34 mouse cellular contexts compared by ENCODE assay signal in genomic region chr7:45765995-45766394, GRCm38 (mm10). TPM values are rescaled to one million over a fixed set of nuclear protein-coding genes. Genes with fewer than 3 reads are reported as not detected.
A peak's percentile ranks its signal among the peaks of the same experiment; 100 is the strongest.
DNase-seq lines count a peak whose midpoint lies in the region; ATAC-seq and TF ChIP-seq lines count a peak whose summit lies in the region.
"Had no signal": no experiment of that assay in that cellular context is flagged by ENCODE, and none has a peak within 500 bp of the region (broad histone marks: within the 10 kb centered on the region; RNA-seq: fewer than 3 reads in every experiment).

No protein-coding gene starts in this region.

- H3K9ac ChIP-seq in embryonic facial prominence, embryonic 14.5 days (ENCODE audit: low read depth, low read length), result no peak overlapping the region
- no peak overlapping the region for H3K9ac ChIP-seq in lung, embryonic 14.5 days
- H3K9ac ChIP-seq in stomach, embryonic 16.5 days (ENCODE audit: low read length), result no peak overlapping the region
- H3K9ac ChIP-seq: forebrain, embryonic 15.5 days; heart, embryonic 13.5 days; hindbrain, embryonic 12.5 days; kidney, embryonic 15.5 days; neural tube, embryonic 12.5 days had no signal

- WGBS in embryonic facial prominence, embryonic 14.5 days, result 56% methylated on average over 8 of the region's 8 CpGs
- 61% methylated on average over 8 of the region's 8 CpGs for WGBS in embryonic facial prominence, embryonic 10.5 days
- 49% methylated on average over 8 of the region's 8 CpGs for WGBS in lung, embryonic 14.5 days
- WGBS in stomach, embryonic 16.5 days, result 39% methylated on average over 8 of the region's 8 CpGs
- WGBS in hindbrain, embryonic 10.5 days, result 66% methylated on average over 8 of the region's 8 CpGs
- 69% methylated on average over 8 of the region's 8 CpGs for WGBS in midbrain, embryonic 10.5 days

- H3K4me2 ChIP-seq in embryonic facial prominence, embryonic 14.5 days (ENCODE audit: low read depth, low read length), result no peak overlapping the region
- no peak overlapping the region for H3K4me2 ChIP-seq in lung, embryonic 14.5 days
- no peak overlapping the region for H3K4me2 ChIP-seq in stomach, embryonic 16.5 days (ENCODE audit: low read depth, low read length)
- H3K4me2 ChIP-seq: forebrain, embryonic 15.5 days; heart, embryonic 13.5 days; hindbrain, embryonic 12.5 days; midbrain, embryonic 11.5 days; neural tube, embryonic 12.5 days had no signal

- peak; percentile 34; the same call in 1 of the 2 replicates for ATAC-seq in embryonic facial prominence, embryonic 14.5 days (ENCODE audit: low read depth)
- 0 out of 2 replicates have a peak, but pooled peaks have one; percentile 17 for ATAC-seq in lung, embryonic 14.5 days (ENCODE audit: insufficient read depth)
- peak; percentile 23; the same call in 1 of the 2 replicates for ATAC-seq in stomach, embryonic 16.5 days (ENCODE audit: insufficient read depth, low FRiP score)
- ATAC-seq: forebrain, embryonic 15.5 days; hindbrain, postnatal 0 days; midbrain, embryonic 16.5 days had no signal

- no peaks in the 10 kb centered on the region for H3K9me3 ChIP-seq in embryonic facial prominence, embryonic 14.5 days (ENCODE audit: control insufficient read depth, low read length)
- no peaks in the 10 kb centered on the region for H3K9me3 ChIP-seq in embryonic facial prominence, embryonic 10.5 days
- no peaks in the 10 kb centered on the region for H3K9me3 ChIP-seq in lung, embryonic 14.5 days (ENCODE audit: low read depth, low read length)
- H3K9me3 ChIP-seq in stomach, embryonic 16.5 days (replicated peaks; ENCODE audit: control insufficient read depth, low read length), result no peaks in the 10 kb centered on the region
- H3K9me3 ChIP-seq in hindbrain, embryonic 10.5 days, result no peaks in the 10 kb centered on the region
- H3K9me3 ChIP-seq in midbrain, embryonic 10.5 days (replicated peaks), result no peaks in the 10 kb centered on the region
- H3K9me3 ChIP-seq: forebrain, embryonic 10.5 days; forebrain, embryonic 15.5 days; heart, embryonic 13.5 days; hindbrain, embryonic 12.5 days; kidney, embryonic 15.5 days; neural tube, embryonic 12.5 days had no signal

- H3K36me3 ChIP-seq in embryonic facial prominence, embryonic 14.5 days (ENCODE audit: control insufficient read depth, insufficient read depth, low read length), result no peaks in the 10 kb centered on the region
- no peaks in the 10 kb centered on the region for H3K36me3 ChIP-seq in embryonic facial prominence, embryonic 10.5 days (replicated peaks)
- no peaks in the 10 kb centered on the region for H3K36me3 ChIP-seq in lung, embryonic 14.5 days (ENCODE audit: insufficient read depth)
- no peaks in the 10 kb centered on the region for H3K36me3 ChIP-seq in stomach, embryonic 16.5 days (ENCODE audit: control insufficient read depth, insufficient read depth, low read length)
- no peaks in the 10 kb centered on the region for H3K36me3 ChIP-seq in hindbrain, embryonic 10.5 days
- no peaks in the 10 kb centered on the region for H3K36me3 ChIP-seq in midbrain, embryonic 10.5 days
- H3K36me3 ChIP-seq: forebrain, embryonic 10.5 days; forebrain, embryonic 15.5 days; heart, embryonic 13.5 days; hindbrain, embryonic 12.5 days; kidney, embryonic 15.5 days; neural tube, embryonic 12.5 days had no signal

- no peaks in the 10 kb centered on the region for H3K4me1 ChIP-seq in embryonic facial prominence, embryonic 14.5 days (ENCODE audit: control insufficient read depth, insufficient read depth, low read length)
- peaks cover 11% of the 10 kb centered on the region for H3K4me1 ChIP-seq in embryonic facial prominence, embryonic 10.5 days
- no peaks in the 10 kb centered on the region for H3K4me1 ChIP-seq in lung, embryonic 14.5 days (ENCODE audit: insufficient read depth)
- no peaks in the 10 kb centered on the region for H3K4me1 ChIP-seq in stomach, embryonic 16.5 days (ENCODE audit: control insufficient read depth, insufficient read depth, low read length)
- H3K4me1 ChIP-seq in hindbrain, embryonic 10.5 days (replicated peaks), result 0 out of 2 replicates have a peak, but pooled peaks cover 10% of the 10 kb centered on the region
- no peaks in the 10 kb centered on the region for H3K4me1 ChIP-seq in midbrain, embryonic 10.5 days
- H3K4me1 ChIP-seq: forebrain, embryonic 15.5 days; heart, embryonic 13.5 days; hindbrain, embryonic 12.5 days; neural tube, embryonic 12.5 days had no signal

- TF ChIP-seq CTCF in lung, embryonic 14.5 days (IDR thresholded peaks at IDR 0.05; ENCODE audit: low read depth), result no peak

- no peaks in the 10 kb centered on the region for H3K27me3 ChIP-seq in embryonic facial prominence, embryonic 14.5 days (replicated peaks; ENCODE audit: control insufficient read depth, insufficient read depth, low read length)
- peaks cover 2% of the 10 kb centered on the region for H3K27me3 ChIP-seq in embryonic facial prominence, embryonic 10.5 days (replicated peaks; ENCODE audit: low read depth, poor library complexity, severe bottlenecking)
- H3K27me3 ChIP-seq in lung, embryonic 14.5 days (ENCODE audit: insufficient read depth, low read length), result no peaks in the 10 kb centered on the region
- H3K27me3 ChIP-seq in stomach, embryonic 16.5 days (ENCODE audit: control insufficient read depth, insufficient read depth, low read length), result no peaks in the 10 kb centered on the region
- no peaks in the 10 kb centered on the region for H3K27me3 ChIP-seq in hindbrain, embryonic 10.5 days (ENCODE audit: insufficient read depth, poor library complexity, severe bottlenecking)
- H3K27me3 ChIP-seq in midbrain, embryonic 10.5 days (ENCODE audit: low read depth, poor library complexity, severe bottlenecking), result peaks cover under 1% of the 10 kb centered on the region; the same call in 1 of the 2 replicates
- H3K27me3 ChIP-seq: forebrain, embryonic 15.5 days; kidney, embryonic 15.5 days; neural tube, embryonic 12.5 days had no signal

- H3K4me3 ChIP-seq in embryonic facial prominence, embryonic 14.5 days (ENCODE audit: low read depth, low read length), result no peak overlapping the region
- no peak overlapping the region for H3K4me3 ChIP-seq in embryonic facial prominence, embryonic 10.5 days
- H3K4me3 ChIP-seq in lung, embryonic 14.5 days (ENCODE audit: low read depth, low read length), result no peak overlapping the region
- H3K4me3 ChIP-seq in stomach, embryonic 16.5 days (replicated peaks; ENCODE audit: low read length), result no peak overlapping the region
- H3K4me3 ChIP-seq in hindbrain, embryonic 10.5 days, result no peak overlapping the region
- H3K4me3 ChIP-seq in midbrain, embryonic 10.5 days, result no peak overlapping the region
- H3K4me3 ChIP-seq: forebrain, embryonic 10.5 days; forebrain, embryonic 15.5 days; heart, embryonic 13.5 days; hindbrain, embryonic 12.5 days; kidney, embryonic 15.5 days; layer of hippocampus, adult 2 months; neural tube, embryonic 12.5 days had no signal

- peak overlapping the region; percentile 48; the same call in 1 of the 2 replicates for H3K27ac ChIP-seq in embryonic facial prominence, embryonic 14.5 days (replicated peaks; ENCODE audit: low read depth, low read length)
- H3K27ac ChIP-seq in embryonic facial prominence, embryonic 10.5 days (replicated peaks), result no peak overlapping the region
- no peak overlapping the region for H3K27ac ChIP-seq in lung, embryonic 14.5 days (ENCODE audit: low read depth)
- peak overlapping the region; percentile 66 for H3K27ac ChIP-seq in stomach, embryonic 16.5 days (ENCODE audit: low read length)
- H3K27ac ChIP-seq in hindbrain, embryonic 10.5 days, result no peak overlapping the region
- H3K27ac ChIP-seq in midbrain, embryonic 10.5 days (replicated peaks), result no peak overlapping the region; the same call in 1 of the 2 replicates
- H3K27ac ChIP-seq: forebrain, embryonic 10.5 days; forebrain, embryonic 15.5 days; heart, embryonic 13.5 days; hindbrain, embryonic 12.5 days; hindbrain, postnatal 0 days; kidney, embryonic 15.5 days; layer of hippocampus, adult 2 months; neural tube, embryonic 12.5 days had no signal

- DNase-seq in embryonic facial prominence, embryonic 14.5 days (ENCODE audit: low spot score), result no peak
- no peak for DNase-seq in embryonic facial prominence, embryonic 10.5 days (ENCODE audit: low spot score)
- no peak for DNase-seq in lung, embryonic 14.5 days
- no peak for DNase-seq in lung, postnatal 14 days
- peak; percentile 72 for DNase-seq in induced T-regulatory cell, adult 2 months (ENCODE audit: low read depth)
- DNase-seq in hindbrain, embryonic 10.5 days (ENCODE audit: low spot score), result no peak
- DNase-seq in midbrain, embryonic 10.5 days (ENCODE audit: low spot score), result no peak
- DNase-seq: adrenal gland, adult 8-10 months; cerebellum, adult 2 months; cerebellum, postnatal 25 days; gastrocnemius, postnatal 25 days; heart, adult 18-20 months; heart, postnatal 10 days; kidney, adult 11 months; kidney, postnatal 36 days; right cerebral cortex, adult 18-20 months; thymus, postnatal 25 days had no signal

RNA-seq across cellular contexts. Expression of gene Lmtk3, which starts 17.5 kb away (rescaled TPM):
- polyA plus RNA-seq in embryonic facial prominence, embryonic 14.5 days (2014; fragmentation: Nextera tagmentation; extraction: Ambion mirVana), result 0.67 and 1.5 TPM in 2 replicates
- 2.1 and 3.0 TPM in 2 replicates for polyA plus RNA-seq in embryonic facial prominence, embryonic 10.5 days (2016; fragmentation: Nextera tagmentation; extraction: Ambion mirVana)
- polyA plus RNA-seq in lung, embryonic 14.5 days (2014; fragmentation: Nextera tagmentation; extraction: Ambion mirVana), result 0.76 and 1.9 TPM in 2 replicates
- 0.53 and 0.99 TPM in 2 replicates for polyA plus RNA-seq in stomach, embryonic 16.5 days (2015; fragmentation: Nextera tagmentation; extraction: Ambion mirVana)
- 2.3 and 5.4 TPM in 2 replicates for polyA plus RNA-seq in hindbrain, embryonic 10.5 days (2016; fragmentation: Nextera tagmentation; extraction: Ambion mirVana)
- polyA plus RNA-seq in midbrain, embryonic 10.5 days (2016; fragmentation: Nextera tagmentation; extraction: Ambion mirVana), result 2.3 and 3.3 TPM in 2 replicates
- polyA plus RNA-seq: liver, embryonic 16.5 days had no signal

RNA-seq across cellular contexts. Expression of gene Sult2b1, which starts 18.5 kb away (rescaled TPM):
- polyA plus RNA-seq in embryonic facial prominence, embryonic 14.5 days (2014; fragmentation: Nextera tagmentation; extraction: Ambion mirVana), result 14.2 and 16.3 TPM in 2 replicates
- 1.6 and 1.7 TPM in 2 replicates for polyA plus RNA-seq in embryonic facial prominence, embryonic 10.5 days (2016; fragmentation: Nextera tagmentation; extraction: Ambion mirVana)
- polyA plus RNA-seq in lung, embryonic 14.5 days (2014; fragmentation: Nextera tagmentation; extraction: Ambion mirVana), result 5.0 and 5.9 TPM in 2 replicates
- polyA plus RNA-seq in stomach, embryonic 16.5 days (2015; fragmentation: Nextera tagmentation; extraction: Ambion mirVana), result 32.7 and 46.5 TPM in 2 replicates
- polyA plus RNA-seq in hindbrain, embryonic 10.5 days (2016; fragmentation: Nextera tagmentation; extraction: Ambion mirVana), result 1.7 and 2.2 TPM in 2 replicates
- polyA plus RNA-seq in midbrain, embryonic 10.5 days (2016; fragmentation: Nextera tagmentation; extraction: Ambion mirVana), result 1.1 and 1.5 TPM in 2 replicates
- polyA plus RNA-seq: liver, adult 2 months had no signal

RNA-seq across cellular contexts. Expression of gene Spaca4, which starts 40.4 kb away (rescaled TPM):
- polyA plus RNA-seq in embryonic facial prominence, embryonic 14.5 days (2014; fragmentation: Nextera tagmentation; extraction: Ambion mirVana), result not detected in 2 replicates
- 0.22 TPM in 1 of 2 replicates, not detected in the other for polyA plus RNA-seq in embryonic facial prominence, embryonic 10.5 days (2016; fragmentation: Nextera tagmentation; extraction: Ambion mirVana)
- polyA plus RNA-seq in lung, embryonic 14.5 days (2014; fragmentation: Nextera tagmentation; extraction: Ambion mirVana), result not detected in 2 replicates
- 0.79 and 2.2 TPM in 2 replicates for polyA plus RNA-seq in stomach, embryonic 16.5 days (2015; fragmentation: Nextera tagmentation; extraction: Ambion mirVana)
- not detected in 2 replicates for polyA plus RNA-seq in hindbrain, embryonic 10.5 days (2016; fragmentation: Nextera tagmentation; extraction: Ambion mirVana)
- not detected in 2 replicates for polyA plus RNA-seq in midbrain, embryonic 10.5 days (2016; fragmentation: Nextera tagmentation; extraction: Ambion mirVana)
- polyA plus RNA-seq: cerebellum, adult 2 months; embryonic facial prominence, embryonic 11.5 days; forebrain, embryonic 15.5 days; frontal cortex, adult 2 months; heart, embryonic 13.5 days; hindbrain, embryonic 12.5 days; hindbrain, postnatal 0 days; kidney, embryonic 15.5 days; limb, embryonic 11.5 days; liver, adult 2 months; liver, embryonic 16.5 days; midbrain, embryonic 11.5 days; midbrain, embryonic 16.5 days; neural tube, embryonic 12.5 days; spleen, adult 2 months had no signal

RNA-seq across cellular contexts. Expression of gene Fam83e, which starts 45.0 kb away (rescaled TPM):
- 0.36 and 0.39 TPM in 2 replicates for polyA plus RNA-seq in embryonic facial prominence, embryonic 14.5 days (2014; fragmentation: Nextera tagmentation; extraction: Ambion mirVana)
- 1.8 and 2.2 TPM in 2 replicates for polyA plus RNA-seq in embryonic facial prominence, embryonic 10.5 days (2016; fragmentation: Nextera tagmentation; extraction: Ambion mirVana)
- 0.92 and 1.1 TPM in 2 replicates for polyA plus RNA-seq in lung, embryonic 14.5 days (2014; fragmentation: Nextera tagmentation; extraction: Ambion mirVana)
- polyA plus RNA-seq in stomach, embryonic 16.5 days (2015; fragmentation: Nextera tagmentation; extraction: Ambion mirVana), result 16.0 and 24.7 TPM in 2 replicates
- polyA plus RNA-seq in hindbrain, embryonic 10.5 days (2016; fragmentation: Nextera tagmentation; extraction: Ambion mirVana), result 1.6 and 1.8 TPM in 2 replicates
- 1.7 and 2.0 TPM in 2 replicates for polyA plus RNA-seq in midbrain, embryonic 10.5 days (2016; fragmentation: Nextera tagmentation; extraction: Ambion mirVana)

RNA-seq across cellular contexts. Expression of gene Sphk2, which starts 48.2 kb away (rescaled TPM):
- polyA plus RNA-seq in embryonic facial prominence, embryonic 14.5 days (2014; fragmentation: Nextera tagmentation; extraction: Ambion mirVana), result 24.0 and 25.6 TPM in 2 replicates
- polyA plus RNA-seq in embryonic facial prominence, embryonic 10.5 days (2016; fragmentation: Nextera tagmentation; extraction: Ambion mirVana), result 41.5 and 42.1 TPM in 2 replicates
- 21.9 and 23.8 TPM in 2 replicates for polyA plus RNA-seq in lung, embryonic 14.5 days (2014; fragmentation: Nextera tagmentation; extraction: Ambion mirVana)
- polyA plus RNA-seq in stomach, embryonic 16.5 days (2015; fragmentation: Nextera tagmentation; extraction: Ambion mirVana), result 38.9 and 45.9 TPM in 2 replicates
- polyA plus RNA-seq in hindbrain, embryonic 10.5 days (2016; fragmentation: Nextera tagmentation; extraction: Ambion mirVana), result 33.6 and 35.5 TPM in 2 replicates
- polyA plus RNA-seq in midbrain, embryonic 10.5 days (2016; fragmentation: Nextera tagmentation; extraction: Ambion mirVana), result 32.3 and 32.8 TPM in 2 replicates

Comparison
In these comparisons a context has a peak if more than half of its experiments do, and no peak if none do; other contexts are left out.
1. H3K27ac ChIP-seq: peak in embryonic facial prominence, embryonic 14.5 days (single experiment) and stomach, embryonic 16.5 days (single experiment); none in embryonic facial prominence, embryonic 10.5 days (single experiment), lung, embryonic 14.5 days (single experiment), hindbrain, embryonic 10.5 days (single experiment) and midbrain, embryonic 10.5 days (single experiment).
2. Peak in every context shown above with its lines, with median percentiles within 50 percentile points of each other: ATAC-seq.